Mouse (Mus musculus) CH12.LX (cell line): ENCODE data around the gene Phc2. TPM values are rescaled to one million over a fixed set of nuclear protein-coding genes. Genes with fewer than 3 reads are reported as not detected.

Source experiments
- DNase-seq: peaks from one replicate; pipeline ENCODE4 v3.0.0-alpha.2; 2013; ENCODE audit errors: extremely low read depth
- H3K27ac ChIP-seq: 2 replicates; pipeline ENCODE4 v1.5.1; 2012; ENCODE audit warnings: low read depth, mild to moderate bottlenecking, control low read depth, moderate library complexity; ENCODE audit not compliant: insufficient read depth
- H3K27me3 ChIP-seq: replicated peaks from 2 replicates; pipeline ENCODE3; 2012; ENCODE audit warnings: inconsistent platforms
- H3K36me3 ChIP-seq, 2 experiments: replicated peaks in 1 of 2; 2 replicates each; pipeline versions ENCODE3 to v1.6.1; 2012; ENCODE audit warnings: inconsistent platforms in 1 of 2, low read length in 1 of 2, mild to moderate bottlenecking in 1 of 2, mixed read lengths in 1 of 2, moderate library complexity in 1 of 2; ENCODE audit not compliant: control insufficient read depth in 1 of 2, insufficient read depth in 1 of 2
- H3K4me1 ChIP-seq, 2 experiments: 2 replicates each; pipeline ENCODE4 v1.6.1; 2012; ENCODE audit warnings: inconsistent platforms in 1 of 2, moderate library complexity in 1 of 2; ENCODE audit not compliant: insufficient read depth in 2 of 2, control insufficient read depth in 1 of 2
- H3K4me2 ChIP-seq: 2 replicates; pipeline ENCODE4 v1.6.1; 2012; ENCODE audit warnings: low read depth, mild to moderate bottlenecking, control low read depth; ENCODE audit not compliant: poor library complexity, insufficient read depth, severe bottlenecking
- H3K4me3 ChIP-seq, 3 experiments: fragments of 150-350 bp in 1 of 3; sonication (generic) in 1 of 3; replicated peaks in 1 of 3; 2 replicates each; pipeline versions ENCODE3 to v1.5.1; 2011 to 2012; ENCODE audit warnings: low read depth in 2 of 3, low read length in 2 of 3, mild to moderate bottlenecking in 2 of 3, moderate library complexity in 2 of 3, control low read depth in 1 of 3, improper control_type of control experiment in 1 of 3, inconsistent platforms in 1 of 3, mixed read lengths in 1 of 3; ENCODE audit not compliant: poor library complexity in 1 of 3
- H3K79me2 ChIP-seq: replicated peaks from 2 replicates; pipeline ENCODE4 v1.6.1; 2012; ENCODE audit warnings: mild to moderate bottlenecking, moderate library complexity; ENCODE audit not compliant: control insufficient read depth, poor library complexity, insufficient read depth, severe bottlenecking; ENCODE audit errors: extremely low read depth
- H3K9ac ChIP-seq: 2 replicates; pipeline ENCODE4 v1.6.1; 2012; ENCODE audit warnings: low read depth, mild to moderate bottlenecking, control low read depth, moderate library complexity; ENCODE audit not compliant: insufficient read depth
- H3K9me3 ChIP-seq: replicated peaks from 2 replicates; pipeline ENCODE3; 2012; ENCODE audit warnings: low read length, inconsistent platforms, mixed read lengths
- E2F4 ChIP-seq: IDR thresholded peaks from 2 replicates; pipeline ENCODE4 v1.6.1; 2011; ENCODE audit warnings: low read depth, low read length, improper control_type of control experiment; ENCODE audit not compliant: insufficient replicate concordance
- ELF1 ChIP-seq: IDR thresholded peaks from 2 replicates; pipeline ENCODE4 v1.6.1; 2014; ENCODE audit warnings: low read depth, mild to moderate bottlenecking, inconsistent platforms, low read length, improper control_type of control experiment
- ETS1 ChIP-seq: conservative IDR thresholded peaks from 2 replicates; pipeline ENCODE4 v1.6.1; 2012; ENCODE audit warnings: low read depth, mild to moderate bottlenecking, inconsistent platforms, low read length, improper control_type of control experiment, moderate library complexity
- KAT2A ChIP-seq: IDR thresholded peaks from 2 replicates; pipeline ENCODE4 v1.6.1; 2012; ENCODE audit warnings: low read length, improper control_type of control experiment, inconsistent platforms; ENCODE audit not compliant: insufficient replicate concordance
- MAFK ChIP-seq: IDR thresholded peaks from 2 replicates; pipeline ENCODE4 v1.6.1; 2011; ENCODE audit warnings: low read length, improper control_type of control experiment; ENCODE audit not compliant: insufficient replicate concordance
- MAX ChIP-seq: IDR thresholded peaks from 2 replicates; pipeline ENCODE4 v1.6.1; 2011; ENCODE audit warnings: low read length, improper control_type of control experiment
- MAZ ChIP-seq: IDR thresholded peaks from 2 replicates; pipeline ENCODE4 v1.6.1; 2012; ENCODE audit warnings: low read depth, mild to moderate bottlenecking, inconsistent platforms, low read length, improper control_type of control experiment, moderate library complexity
- MXI1 ChIP-seq: IDR thresholded peaks from 2 replicates; pipeline ENCODE4 v1.6.1; 2011; ENCODE audit warnings: mild to moderate bottlenecking, low read depth, low read length, improper control_type of control experiment
- MYC ChIP-seq: IDR thresholded peaks from 2 replicates; pipeline ENCODE4 v1.6.1; 2011; ENCODE audit warnings: low read depth, mild to moderate bottlenecking, improper control_type of control experiment, low read length
- NRF1 ChIP-seq: IDR thresholded peaks from 2 replicates; pipeline ENCODE4 v1.6.1; 2014; ENCODE audit warnings: low read depth, mild to moderate bottlenecking, inconsistent platforms, low read length, improper control_type of control experiment, moderate library complexity
- PAX5 ChIP-seq: IDR thresholded peaks from 2 replicates; pipeline ENCODE4 v1.6.1; 2012; ENCODE audit warnings: low read length, inconsistent platforms, mixed read lengths
- RAD21 ChIP-seq: IDR thresholded peaks from 2 replicates; pipeline ENCODE4 v1.6.1; 2011; ENCODE audit warnings: low read depth, mild to moderate bottlenecking, low read length, improper control_type of control experiment, moderate library complexity
- RCOR1 ChIP-seq: conservative IDR thresholded peaks from 2 replicates; pipeline ENCODE4 v1.6.1; 2012; ENCODE audit warnings: low read depth, mild to moderate bottlenecking, inconsistent platforms, low read length, improper control_type of control experiment
- SIN3A ChIP-seq: IDR thresholded peaks from 2 replicates; pipeline ENCODE4 v1.6.1; 2012; ENCODE audit warnings: low read length, improper control_type of control experiment, inconsistent platforms
- SMC3 ChIP-seq: IDR thresholded peaks from 2 replicates; pipeline ENCODE4 v1.6.1; 2011; ENCODE audit warnings: low read depth, low read length, improper control_type of control experiment
- TBP ChIP-seq: conservative IDR thresholded peaks from 2 replicates; pipeline ENCODE4 v1.6.1; 2011; ENCODE audit warnings: low read depth, low read length, improper control_type of control experiment
- TCF12 ChIP-seq: IDR thresholded peaks from 2 replicates; pipeline ENCODE4 v1.6.1; 2014; ENCODE audit warnings: low read depth, mild to moderate bottlenecking, inconsistent platforms, low read length, improper control_type of control experiment
- USF1 ChIP-seq: IDR thresholded peaks from 2 replicates; pipeline ENCODE4 v1.6.1; 2014; ENCODE audit warnings: low read depth, mild to moderate bottlenecking, inconsistent platforms, low read length, improper control_type of control experiment
- USF2 ChIP-seq: conservative IDR thresholded peaks from 2 replicates; pipeline ENCODE4 v1.6.1; 2011; ENCODE audit warnings: low read depth, low read length, improper control_type of control experiment
- ZC3H11A ChIP-seq: IDR thresholded peaks from 2 replicates; pipeline ENCODE4 v1.6.1; 2012; ENCODE audit warnings: low read depth, mild to moderate bottlenecking, inconsistent platforms, low read length, improper control_type of control experiment
- dilution Hi-C: fragments of 300-500 bp; cut with MboI; formaldehyde crosslinking; loops from 2 replicates; pipeline ENCODE4 v1.14.3; 2020; ENCODE audit warnings: low sequenced_read_pairs; ENCODE audit not compliant: extremely low pct_unique_long_range_greater_than_20kb, extremely low pct_ligation_motif_present
- in situ Hi-C: fragments of 300-500 bp; cut with MboI; formaldehyde crosslinking; loops from 3 replicates; pipeline ENCODE4 v1.14.3; 2019; ENCODE audit warnings: low sequenced_read_pairs, low pct_ligation_motif_present, low pct_unique_long_range_greater_than_20kb, mixed read lengths
- polyA plus RNA-seq: library from polyadenylated mRNA; unstranded; fragments of >175 nt; gene quantifications from 2 replicates; pipeline ENCODE4 v1.2.1, GENCODE M21; 2012; ENCODE audit warnings: low read depth; ENCODE audit not compliant: insufficient read length
- total RNA-seq, 2 experiments: library from RNA; depleted of rRNA; stranded (reverse); fragments of 300-350 nt in 1 of 2; fragments of >200 nt in 1 of 2; gene quantifications; 2 replicates each; pipeline ENCODE4 v1.2.3; 2012 to 2014

Gene Phc2
- total and polyA plus RNA-seq, 3 experiments: 24.1 to 53.2 (median 29.6) TPM

- H3K9me3 ChIP-seq: peaks cover 3% of the 10 kb centered on the region
- H3K27ac ChIP-seq: no peak overlapping the region
- dilution Hi-C loops: no loop called here
- H3K4me1 ChIP-seq: peaks cover 14 to 77% of the 10 kb centered on the region in 2 experiments; a peak in 3 of 4 replicates
- in situ Hi-C loops: loop anchor here (5.0 kb wide), 1 partner anchor 34 kb away; no protein-coding TSS in a partner anchor
- H3K36me3 ChIP-seq: no peaks in the 10 kb centered on the region
- no peaks in the 10 kb centered on the region for H3K79me2 ChIP-seq
- no peak overlapping the region for H3K4me2 ChIP-seq
- H3K4me3 ChIP-seq: no peak overlapping the region
- no peak for DNase-seq
- TF ChIP-seq ELF1 (no peak), PAX5 (no peak), MAFK (no peak), NRF1 (no peak), TCF12 (no peak), MAX (no peak)
- TF ChIP-seq, all 38 proteins: peak for 0
- no peak overlapping the region for H3K9ac ChIP-seq
- H3K27me3 ChIP-seq: no peaks in the 10 kb centered on the region
Measured at GRCm38 (mm10) chr4:128691195-128691594, 36.7 kb downstream of the Phc2 start.

GRCm38 (mm10) chr4:128692149-128692925 is 37.8 kb downstream of the Phc2 start:
- no peaks in the 10 kb centered on the region for H3K36me3 ChIP-seq
- no peak overlapping the region for H3K27ac ChIP-seq
- in situ Hi-C loops (loop anchor here (5.0 kb wide), 1 partner anchor 35 kb away; no protein-coding TSS in a partner anchor), dilution Hi-C loops (no loop called here)
- H3K79me2 ChIP-seq: no peaks in the 10 kb centered on the region
- H3K9ac ChIP-seq: no peak overlapping the region
- H3K4me3 ChIP-seq: no peak overlapping the region
- H3K4me1 ChIP-seq: peaks cover 14 to 86% of the 10 kb centered on the region in 2 experiments
- no peaks in the 10 kb centered on the region for H3K27me3 ChIP-seq
- no peak for DNase-seq
- H3K9me3 ChIP-seq: peaks cover 3% of the 10 kb centered on the region
- no peak for TF ChIP-seq MAX
- TF ChIP-seq SMC3: no peak
- no peak for TF ChIP-seq RAD21
- no peak for TF ChIP-seq PAX5
- TF ChIP-seq USF2: no peak
- no peak for TF ChIP-seq MAZ
- TF ChIP-seq E2F4: no peak
- TF ChIP-seq MXI1: no peak
- no peak for TF ChIP-seq KAT2A
- no peak for TF ChIP-seq ELF1
- no peak for TF ChIP-seq MYC
- no peak for TF ChIP-seq TBP
- no peak for TF ChIP-seq SIN3A
- TF ChIP-seq MAFK: no peak
- TF ChIP-seq RCOR1: no peak
- no peak for TF ChIP-seq ETS1
- TF ChIP-seq USF1: no peak
- TF ChIP-seq ZC3H11A: no peak
- no peak overlapping the region for H3K4me2 ChIP-seq
